Mouse (Mus musculus): ENCODE data around the gene Tnfsf9. TPM values are rescaled to one million over a fixed set of nuclear protein-coding genes. Genes with fewer than 3 reads are reported as not detected.
A peak's percentile ranks its signal among the peaks of the same experiment; 100 is the strongest.

Tnfsf9 gene
- under 1 TPM in 3 of 4 experiments, not detected in 1; 0.21 to 0.30 (median 0.26) TPM for total RNA-seq (2022)

DNA sequence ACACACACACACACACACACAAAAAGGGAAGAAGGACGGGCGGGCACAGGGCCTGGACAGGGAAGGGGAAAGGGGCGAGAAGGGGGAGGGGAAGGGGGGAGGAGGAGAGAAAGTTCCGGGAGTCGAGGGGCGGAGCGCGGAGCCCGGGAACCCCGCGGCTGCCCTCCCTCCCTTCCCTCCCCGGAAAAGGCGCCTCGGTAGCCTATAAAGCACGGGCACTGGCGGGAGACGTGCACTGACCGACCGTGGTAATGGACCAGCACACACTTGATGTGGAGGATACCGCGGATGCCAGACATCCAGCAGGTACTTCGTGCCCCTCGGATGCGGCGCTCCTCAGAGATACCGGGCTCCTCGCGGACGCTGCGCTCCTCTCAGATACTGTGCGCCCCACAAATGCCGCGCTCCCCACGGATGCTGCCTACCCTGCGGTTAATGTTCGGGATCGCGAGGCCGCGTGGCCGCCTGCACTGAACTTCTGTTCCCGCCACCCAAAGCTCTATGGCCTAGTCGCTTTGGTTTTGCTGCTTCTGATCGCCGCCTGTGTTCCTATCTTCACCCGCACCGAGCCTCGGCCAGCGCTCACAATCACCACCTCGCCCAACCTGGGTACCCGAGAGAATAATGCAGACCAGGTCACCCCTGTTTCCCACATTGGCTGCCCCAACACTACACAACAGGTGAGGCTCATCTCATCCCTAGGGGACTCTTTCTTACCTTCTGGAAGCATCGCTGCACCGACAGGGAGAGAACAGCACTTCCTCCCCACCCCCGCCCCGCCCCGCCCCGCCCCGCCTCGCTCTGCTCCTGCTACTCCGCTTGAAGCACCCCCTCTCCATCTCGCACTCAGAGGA is at the start of gene Tnfsf9:
Tnfsf9 (plus strand) TSS at position 145 of the 854 bp plus-strand sequence.
- DNase-seq, result no peak

DNA sequence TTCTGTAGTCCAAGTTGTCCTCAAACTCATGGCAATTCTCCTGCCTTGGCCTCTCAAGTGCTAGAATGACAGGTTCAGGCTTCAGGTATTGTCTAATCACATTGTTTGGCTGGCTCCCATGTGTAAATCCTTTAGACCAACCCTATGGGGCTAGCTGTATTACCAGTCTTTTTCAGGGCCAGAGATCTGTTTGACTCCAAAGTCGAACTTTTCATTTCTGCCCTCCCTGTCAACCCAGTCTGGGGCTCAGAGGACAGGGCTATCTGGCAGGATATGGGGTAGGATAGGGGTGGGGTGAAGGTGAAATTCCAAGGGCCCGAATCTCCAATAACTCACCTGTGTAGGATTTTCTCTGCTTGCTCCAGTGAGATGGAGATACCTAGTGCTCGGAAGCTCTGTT is 48.9 kb upstream of the Tnfsf9 start:
- no peak for DNase-seq

DNA sequence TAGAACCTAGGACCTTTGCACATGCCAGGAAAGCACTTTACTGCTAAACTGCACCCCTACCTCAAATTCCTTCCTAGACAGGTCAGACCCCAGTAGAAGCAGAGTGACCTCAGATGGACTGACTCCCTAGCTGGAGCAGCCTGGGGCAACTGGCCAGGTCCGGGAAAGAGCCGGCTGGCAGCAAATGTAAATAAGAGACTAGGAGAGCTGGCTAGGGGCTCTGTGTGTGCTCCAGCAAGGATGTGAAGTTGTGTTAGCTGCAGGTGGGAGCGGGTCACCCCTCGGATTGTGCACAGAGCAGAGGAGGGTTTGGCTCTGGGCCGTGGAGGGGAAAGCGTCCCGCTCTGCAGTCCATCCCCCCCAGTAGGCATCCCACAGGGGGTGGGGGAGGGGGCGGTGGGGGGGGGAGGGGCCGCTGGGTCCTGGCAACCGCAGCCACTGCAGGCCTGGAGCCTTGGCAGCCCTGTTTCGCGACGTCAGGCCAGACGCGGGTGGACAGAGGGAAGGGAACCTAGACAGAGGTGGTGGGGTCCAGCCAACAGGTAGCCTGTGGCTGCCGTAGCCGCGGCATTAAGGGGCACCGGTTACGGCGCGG is 46.1 kb upstream of the Tnfsf9 start, which contains the start of gene Crb3:
Crb3 (plus strand) TSS at position 215 of the 595 bp plus-strand sequence.
- peak; percentile 26 for DNase-seq

DNA sequence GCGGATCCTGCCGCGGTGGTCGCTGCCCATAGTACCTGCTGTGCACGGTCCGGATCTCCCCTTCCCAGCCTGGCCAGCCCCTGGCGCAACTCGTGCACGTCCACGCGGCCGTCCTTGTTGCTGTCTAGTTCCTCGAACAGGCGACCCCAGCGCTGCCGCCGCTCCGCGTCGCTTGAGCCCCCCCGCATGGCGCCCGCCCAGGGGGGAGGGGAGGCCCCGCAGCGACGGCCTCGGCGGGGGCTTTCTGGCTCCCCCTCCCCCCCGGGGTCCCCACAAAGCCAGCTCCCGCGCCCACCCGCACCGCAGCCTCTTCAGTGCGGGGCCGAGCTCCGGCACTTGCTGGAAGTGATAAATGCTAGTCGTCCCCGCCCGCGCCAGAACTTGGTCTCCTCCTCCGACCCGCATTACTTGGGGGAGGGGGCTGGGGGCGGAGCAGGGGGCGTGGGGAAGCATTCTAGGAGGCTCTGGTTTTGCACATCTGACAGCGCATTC is 45.6 kb upstream of the Tnfsf9 start, which contains the start of gene Slc25a23:
Slc25a23 (minus strand) TSS at position 378 of the 492 bp plus-strand sequence.
- DNase-seq, result peak; percentile 58

DNA sequence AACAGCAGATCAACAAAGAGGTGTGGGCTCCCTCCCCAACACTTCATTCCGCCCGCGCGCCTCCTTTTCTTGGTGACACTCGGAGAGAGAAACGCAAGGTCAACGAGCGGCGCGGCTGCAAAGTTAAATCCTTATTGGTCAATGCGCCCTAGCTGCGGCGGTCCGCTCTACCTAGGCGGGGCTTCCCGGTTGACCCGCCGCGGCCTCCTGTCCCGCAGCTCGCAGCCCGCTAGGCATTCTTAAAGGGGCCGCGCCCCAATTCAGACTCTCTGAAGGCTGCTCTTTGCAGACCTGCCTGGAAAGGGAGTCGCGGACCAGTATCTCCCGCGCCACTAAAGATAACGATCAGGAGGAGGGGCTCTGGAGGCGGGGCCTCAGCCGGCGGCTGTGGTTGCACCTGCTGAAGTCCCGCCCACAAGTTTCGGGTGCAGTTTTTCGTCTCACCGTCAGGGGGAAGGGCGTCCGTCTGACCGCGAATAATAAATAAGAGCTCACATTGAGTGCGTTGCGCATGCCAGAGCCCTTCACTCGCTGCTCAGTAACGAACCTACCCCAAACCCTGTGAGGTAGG is 44.8 kb upstream of the Tnfsf9 start:
- DNase-seq, result peak; percentile 94

DNA sequence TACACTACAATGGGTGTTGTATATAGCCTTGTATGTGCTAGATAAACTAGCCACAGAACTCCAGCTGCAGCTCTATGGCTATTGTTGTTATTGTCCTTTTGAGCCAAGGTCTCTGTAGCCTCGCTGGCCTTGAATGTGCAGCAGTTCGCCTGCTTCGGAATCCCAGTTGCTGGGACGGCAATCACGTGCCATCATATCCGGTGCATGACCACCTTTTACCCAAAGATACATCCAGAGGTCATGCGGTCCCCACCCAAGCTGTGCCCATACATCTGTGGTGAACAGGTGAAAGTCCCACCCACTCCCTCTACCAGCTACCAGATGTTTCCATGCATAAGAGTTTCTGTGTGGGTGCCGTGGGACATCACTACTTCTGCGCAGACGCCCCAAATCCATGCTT is 44.1 kb upstream of the Tnfsf9 start:
- DNase-seq, result peak; percentile 50

DNA sequence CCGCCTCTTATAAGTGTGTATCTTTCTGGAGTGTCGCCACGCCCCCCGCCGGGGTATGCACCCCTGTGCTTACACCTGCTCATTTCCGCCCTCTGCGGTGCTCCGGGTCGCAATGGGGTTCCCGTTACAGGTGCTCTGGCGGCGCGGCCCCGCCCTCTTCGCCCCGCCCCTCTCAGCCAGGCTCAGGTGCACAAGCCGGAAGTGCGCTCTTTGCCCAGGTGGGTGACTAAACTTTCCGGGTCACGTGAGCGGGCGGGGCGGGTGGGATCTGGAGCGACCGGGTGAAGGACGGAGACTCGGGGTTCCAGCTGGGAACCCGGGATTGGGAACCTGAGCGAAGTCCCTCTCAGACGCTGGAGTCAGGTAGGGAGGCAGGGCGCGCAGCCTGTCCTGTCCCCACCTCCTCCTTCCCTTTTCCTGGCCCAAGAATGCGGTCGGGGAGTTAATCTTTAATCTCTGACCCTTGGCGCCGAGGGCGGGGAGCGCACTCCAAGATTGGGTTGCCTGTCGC is 43.1 kb upstream of the Tnfsf9 start:
- no peak for DNase-seq

DNA sequence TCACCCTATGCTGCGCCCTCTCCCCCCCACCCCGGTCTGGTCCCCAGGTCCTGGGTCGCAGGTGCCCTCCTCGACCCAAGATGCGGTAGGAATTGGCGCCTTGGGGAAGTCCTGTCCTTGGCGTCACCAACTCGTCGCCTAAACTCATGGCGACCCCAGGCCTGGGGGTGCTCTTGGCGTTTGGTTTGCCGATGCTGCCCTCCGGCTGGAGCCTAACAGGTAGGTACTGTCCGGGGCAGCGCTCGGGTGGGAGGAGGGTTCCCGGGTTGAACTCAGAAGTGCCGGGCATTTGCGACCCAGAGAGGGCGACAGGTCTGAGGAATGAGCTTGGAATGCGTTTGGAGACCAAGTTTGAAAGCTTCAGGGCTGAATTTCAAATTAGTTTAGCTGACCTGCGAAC is 42.6 kb upstream of the Tnfsf9 start:
- no peak for DNase-seq

DNA sequence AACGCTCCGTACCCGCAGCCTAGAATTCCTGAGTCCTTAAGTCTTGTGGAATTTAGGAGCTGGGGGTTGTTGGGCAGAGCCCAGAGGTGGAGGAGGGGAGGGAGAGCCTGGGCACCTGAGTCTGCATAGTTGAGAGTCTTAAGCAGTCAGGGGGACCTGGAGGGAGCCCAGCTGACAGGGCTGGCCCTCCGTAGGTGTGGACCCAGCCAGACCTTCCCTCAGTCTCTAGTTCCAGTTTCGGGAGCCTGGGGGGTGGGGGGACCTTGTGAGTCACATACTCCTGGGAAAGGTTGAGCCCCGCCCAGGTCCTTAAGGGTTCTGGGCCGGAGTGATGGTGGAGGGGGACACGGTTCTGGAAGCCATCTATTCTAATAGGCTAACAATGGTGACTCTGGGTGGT is 42.1 kb upstream of the Tnfsf9 start:
- no peak for DNase-seq

DNA sequence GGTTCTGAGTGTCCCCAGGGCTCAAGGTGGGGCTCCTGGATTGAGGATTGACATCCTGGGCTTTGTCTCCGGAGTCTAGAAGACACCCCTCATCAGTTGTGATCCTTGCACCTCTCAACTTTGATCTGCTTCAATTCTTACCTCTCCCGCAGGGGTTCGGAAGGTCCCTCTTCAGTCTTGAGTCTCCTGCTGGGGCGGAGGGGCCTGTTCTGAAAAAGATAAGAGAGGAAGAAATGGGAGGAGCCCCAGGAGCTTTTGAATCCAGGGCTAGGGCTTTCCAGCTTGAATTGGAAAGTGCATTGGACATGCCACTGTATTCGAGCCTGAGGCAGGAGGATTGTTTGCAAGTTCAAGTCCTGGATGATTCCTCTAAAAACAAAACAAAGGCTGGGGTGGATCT is 38.2 kb upstream of the Tnfsf9 start:
- DNase-seq, result no peak

DNA sequence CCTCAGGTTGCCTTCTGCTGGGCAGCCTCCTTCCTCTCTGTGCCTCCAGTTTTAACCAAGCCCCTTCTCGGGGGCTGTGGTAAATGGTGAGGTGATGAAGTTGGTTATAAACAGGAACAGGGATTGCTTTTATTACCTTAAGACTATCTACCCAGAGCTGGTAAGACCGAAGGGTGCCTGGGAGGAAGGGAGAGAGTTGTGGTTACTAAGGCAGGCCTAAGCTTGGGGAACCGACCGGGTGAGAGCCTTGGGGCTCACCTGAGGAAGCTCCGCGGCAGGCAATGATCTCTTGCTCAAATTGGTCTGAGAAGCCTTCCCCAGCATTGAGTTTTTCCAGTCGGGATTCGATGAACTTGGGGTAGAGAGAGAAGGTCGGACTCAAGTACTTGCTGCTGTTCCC is 34.9 kb upstream of the Tnfsf9 start:
- DNase-seq, result no peak

DNA sequence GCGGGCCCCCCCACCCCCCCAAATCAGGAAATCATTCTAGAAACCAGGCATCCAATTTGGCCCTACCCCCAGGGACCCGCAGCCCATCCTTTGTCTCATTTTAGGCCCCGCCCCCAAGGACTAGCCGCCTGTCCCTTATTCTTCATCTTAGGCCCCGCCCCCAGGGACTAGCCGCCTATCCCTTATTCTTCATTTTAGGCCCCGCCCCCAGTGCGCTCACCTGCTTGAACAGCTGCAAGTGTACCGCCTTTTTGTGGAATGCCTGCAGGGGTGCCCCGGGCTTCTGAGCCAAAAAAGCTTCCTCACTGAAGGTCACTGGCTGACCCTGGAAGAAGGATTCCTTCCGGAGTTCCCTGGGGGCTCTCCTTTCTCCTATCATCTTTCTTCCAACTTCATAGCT is 34.4 kb upstream of the Tnfsf9 start:
- DNase-seq, result no peak

DNA sequence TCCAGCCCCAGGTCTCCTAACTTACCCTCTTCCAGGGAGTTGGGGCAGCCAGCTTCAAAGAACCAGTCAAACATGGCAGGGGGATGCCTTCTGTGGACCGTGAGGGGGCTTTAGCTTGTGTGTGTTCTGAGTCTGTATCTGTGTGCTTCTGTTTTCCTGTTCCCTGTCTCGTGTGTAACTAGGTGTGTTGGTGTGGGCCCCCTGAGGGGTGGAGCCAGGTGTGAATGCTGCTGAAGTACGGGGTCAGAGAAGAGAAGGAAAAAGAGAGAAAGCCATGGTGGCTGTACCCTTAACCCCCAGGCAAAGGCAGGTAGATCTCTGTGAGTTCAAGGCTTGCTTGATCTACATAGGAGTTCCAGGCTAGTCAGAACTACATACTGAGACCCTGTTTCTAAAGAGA is 28.2 kb upstream of the Tnfsf9 start:
- no peak for DNase-seq

DNA sequence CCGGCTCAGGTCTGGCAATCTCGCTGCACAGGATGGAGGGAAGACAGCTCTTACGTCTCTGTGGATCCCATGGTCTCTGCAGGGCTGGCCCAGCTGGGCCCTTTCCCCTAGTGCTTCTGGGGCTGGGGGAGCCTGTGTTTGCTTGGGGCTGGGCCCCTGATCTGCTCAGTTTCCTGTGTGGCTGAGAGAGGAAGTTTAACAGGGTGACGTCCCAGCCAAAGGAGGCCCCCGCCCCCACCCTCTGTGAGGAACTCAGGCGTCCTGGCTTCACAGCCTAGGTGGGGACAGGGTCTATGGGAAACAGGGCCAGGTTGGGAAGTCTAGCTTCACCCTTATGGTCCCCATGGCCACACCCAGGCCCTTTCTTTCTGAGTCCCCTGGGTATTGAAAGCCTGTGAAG is 26.8 kb upstream of the Tnfsf9 start, which contains the start of gene Dennd1c:
Dennd1c (minus strand) TSS at position 179 of the 400 bp plus-strand sequence.
- no peak for DNase-seq

DNA sequence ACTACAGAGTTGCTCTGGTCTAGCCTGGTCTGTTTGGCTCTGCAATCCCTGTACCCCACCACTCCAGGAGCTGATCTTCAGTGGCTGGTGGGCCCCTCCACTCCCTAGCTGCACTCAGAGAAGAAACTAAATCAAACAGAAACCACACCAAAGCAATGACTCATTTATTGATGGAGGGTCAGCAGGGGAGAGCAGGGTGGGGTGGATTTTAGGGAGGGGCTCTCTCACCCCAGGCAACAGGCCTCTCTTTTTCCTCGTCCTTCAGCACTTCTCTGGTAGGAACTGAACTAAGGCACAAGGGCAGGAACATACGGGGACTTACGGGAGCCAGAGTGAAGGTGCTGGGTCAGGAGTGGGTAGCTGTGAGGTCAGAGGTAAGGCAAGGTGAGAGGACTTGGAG is 25.2 kb upstream of the Tnfsf9 start:
- no peak for DNase-seq

DNA sequence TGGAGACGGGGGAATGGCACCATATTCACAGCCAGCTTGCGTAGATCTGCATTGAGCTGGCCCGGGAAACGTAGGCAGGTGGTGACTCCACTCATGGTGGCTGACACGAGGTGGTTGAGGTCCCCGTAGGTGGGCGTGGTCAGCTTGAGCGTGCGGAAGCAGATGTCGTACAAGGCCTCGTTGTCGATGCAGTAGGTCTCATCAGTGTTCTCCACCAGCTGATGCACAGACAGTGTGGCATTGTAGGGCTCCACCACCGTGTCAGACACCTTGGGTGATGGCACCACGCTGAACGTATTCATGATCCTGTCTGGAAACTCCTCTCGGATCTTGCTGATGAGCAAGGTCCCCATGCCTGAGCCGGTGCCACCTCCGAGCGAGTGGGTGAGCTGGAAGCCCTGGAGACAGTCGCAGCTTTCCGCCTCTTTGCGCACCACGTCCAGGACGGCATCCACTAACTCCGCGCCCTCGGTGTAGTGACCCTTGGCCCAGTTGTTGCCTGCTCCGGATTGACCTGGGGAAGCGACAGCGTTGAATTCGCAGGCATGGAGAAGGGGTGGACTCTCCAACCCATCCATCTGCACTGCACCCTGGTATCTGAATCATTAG is 23.8 kb upstream of the Tnfsf9 start:
- DNase-seq, result no peak

DNA sequence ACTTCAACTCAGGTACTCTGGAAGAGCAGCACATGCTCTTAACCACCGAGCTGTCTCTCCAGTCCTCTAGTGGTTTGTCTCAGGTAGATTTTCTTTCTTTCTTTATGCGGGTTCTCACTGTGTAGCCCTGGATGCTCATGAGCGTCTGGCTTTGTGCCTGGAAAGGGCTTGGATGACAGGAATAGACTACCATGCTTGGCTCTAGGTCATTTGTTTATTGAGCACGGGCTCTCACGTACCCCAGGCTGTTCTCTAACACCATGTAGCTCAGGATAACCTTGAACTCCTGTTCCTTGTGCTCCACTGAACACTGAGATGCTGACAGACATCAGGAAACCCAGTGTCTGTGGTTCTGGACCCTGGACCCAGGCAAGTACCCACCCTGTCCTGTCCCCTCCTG is 22.6 kb upstream of the Tnfsf9 start:
- no peak for DNase-seq

DNA sequence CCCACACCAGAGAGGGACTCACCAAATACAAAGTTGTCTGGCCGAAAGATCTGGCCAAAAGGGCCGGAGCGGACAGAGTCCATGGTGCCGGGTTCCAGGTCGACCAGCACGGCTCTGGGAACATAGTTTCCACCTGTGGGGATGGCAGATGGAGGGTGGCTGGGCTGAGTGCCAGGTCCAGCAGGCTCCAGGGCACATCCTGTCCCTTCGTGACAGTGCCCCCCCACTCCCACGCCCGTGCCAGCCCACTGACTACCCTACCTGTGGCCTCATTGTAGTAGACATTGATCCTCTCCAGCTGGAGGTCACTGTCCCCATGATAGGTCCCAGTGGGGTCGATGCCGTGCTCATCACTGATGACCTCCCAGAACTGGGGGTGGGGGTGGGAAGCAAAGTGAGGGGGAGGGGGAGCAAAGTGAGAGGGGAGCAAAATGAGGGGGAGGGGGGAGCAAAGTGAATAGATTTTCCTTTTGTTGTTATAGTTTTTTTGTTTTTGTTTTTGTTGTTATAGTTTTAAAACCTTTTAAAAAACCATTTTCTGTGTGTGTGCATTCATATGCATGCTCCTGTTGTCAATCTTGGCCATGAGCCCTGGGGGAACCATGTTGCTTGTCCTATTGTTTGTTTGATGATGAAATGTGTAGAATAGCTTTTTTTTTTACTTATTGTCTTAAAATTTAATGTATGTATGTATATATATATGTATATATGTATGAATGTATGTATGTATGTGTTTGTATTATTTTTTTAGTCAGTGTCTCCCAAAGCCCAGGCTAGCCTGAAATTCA is 19.0 kb upstream of the Tnfsf9 start:
- no peak for DNase-seq

DNA sequence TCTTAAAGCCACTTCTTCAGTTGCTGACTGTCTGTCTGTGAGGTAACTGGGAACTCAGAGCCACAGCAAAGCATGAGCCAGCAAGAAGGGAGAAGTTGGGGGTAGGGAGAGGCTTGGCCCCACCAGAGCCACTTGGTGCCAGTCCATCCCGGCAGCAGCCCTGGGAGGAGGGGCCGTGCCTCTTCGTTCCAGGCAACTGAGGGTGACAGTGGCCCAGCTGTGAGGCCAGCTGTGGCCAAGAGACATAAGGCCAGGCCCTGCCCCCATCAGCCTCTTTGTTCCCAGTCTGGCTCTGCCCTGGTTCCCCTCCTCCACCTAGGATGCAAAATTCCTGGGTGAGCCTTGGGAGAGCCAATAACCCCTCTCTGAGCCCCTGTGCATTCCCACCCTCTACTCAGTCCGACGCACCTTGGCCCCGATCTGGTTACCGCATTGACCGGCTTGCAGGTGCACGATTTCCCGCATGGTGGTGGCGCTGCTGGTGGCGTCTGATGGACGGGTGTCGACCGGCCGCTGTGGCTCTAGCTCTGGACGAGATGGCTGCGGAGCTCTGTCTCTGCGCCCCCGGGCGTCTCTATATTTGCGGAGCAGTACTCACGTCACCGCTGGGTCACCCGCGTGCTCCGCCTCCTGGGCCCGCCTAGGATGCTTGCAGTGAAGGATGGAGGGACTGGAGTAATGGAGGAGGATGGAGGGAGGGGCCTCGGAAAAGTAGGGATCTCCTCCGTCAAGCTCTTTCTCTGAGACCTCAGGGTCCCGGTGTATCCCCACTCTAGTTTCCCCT is 17.9 kb upstream of the Tnfsf9 start, which contains the start of gene Tubb4a:
Tubb4a (minus strand) TSS at position 734 of the 784 bp plus-strand sequence.
- no peak for DNase-seq

DNA sequence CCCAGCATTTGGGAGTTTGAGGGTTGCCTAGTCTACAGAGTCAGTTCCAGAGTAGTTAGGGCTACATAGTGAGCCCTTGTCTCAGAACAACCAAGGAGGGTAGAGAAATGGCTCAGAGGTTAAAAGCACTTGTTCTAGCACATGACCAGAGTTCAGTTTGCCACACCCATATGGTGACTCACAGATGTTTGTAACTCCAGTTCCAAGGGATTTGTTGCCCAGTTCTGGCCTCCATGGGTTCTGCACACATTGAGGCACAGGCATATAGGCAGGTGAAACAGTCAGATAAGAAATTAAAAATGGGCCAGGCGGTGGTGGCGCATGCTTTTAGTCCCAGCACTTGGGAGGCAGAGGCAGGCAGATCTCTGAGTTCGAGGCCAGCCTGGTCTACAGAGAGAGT is 10.9 kb upstream of the Tnfsf9 start:
- DNase-seq, result no peak

Measured in adrenal gland, adult 8-10 months (tissue).